Mouse (Mus musculus) kidney, postnatal 0 days (tissue): Measurements from ENCODE around the gene Obscn. TPM values are rescaled to one million over a fixed set of nuclear protein-coding genes. Genes with fewer than 3 reads are reported as not detected.

ENCODE experiments used
- ATAC-seq: fragments of 200-750 bp; cut with Nextera tagmentation; replicated peaks from 2 replicates; pipeline ENCODE4 v1.8.0; 2017; ENCODE audit warnings: low read depth, moderate number of reproducible peaks, moderate TSS enrichment, moderate library complexity; ENCODE audit not compliant: low FRiP score
- DNase-seq: peaks from one replicate; pipeline ENCODE4 v3.0.0-alpha.2; 2016; ENCODE audit warnings: low spot score
- H3K27ac ChIP-seq: fragments of 300-500 bp; sonication (generic); 2 replicates; pipeline ENCODE4 v1.5.1; 2014; ENCODE audit warnings: mild to moderate bottlenecking
- H3K27me3 ChIP-seq: fragments of 300-500 bp; sonication (generic); 2 replicates; pipeline ENCODE4 v1.6.1; 2014; ENCODE audit warnings: low read length, mixed read lengths; ENCODE audit not compliant: insufficient read depth
- H3K36me3 ChIP-seq: fragments of 300-500 bp; sonication (generic); 2 replicates; pipeline ENCODE4 v1.6.1; 2014; ENCODE audit warnings: low read length, mixed read lengths; ENCODE audit not compliant: insufficient read depth
- H3K4me1 ChIP-seq: fragments of 300-500 bp; sonication (generic); replicated peaks from 2 replicates; pipeline ENCODE4 v1.6.1; 2014; ENCODE audit warnings: antibody characterized with exemption, low read length, mixed read lengths; ENCODE audit not compliant: insufficient read depth
- H3K4me2 ChIP-seq: fragments of 300-500 bp; sonication (generic); 2 replicates; pipeline ENCODE4 v1.6.1; 2014; ENCODE audit warnings: mild to moderate bottlenecking, low read length, moderate library complexity, mixed read lengths
- H3K4me3 ChIP-seq: fragments of 300-500 bp; sonication (generic); replicated peaks from 2 replicates; pipeline ENCODE4 v1.5.1; 2014; ENCODE audit warnings: low read depth, low read length
- H3K9ac ChIP-seq: fragments of 300-500 bp; sonication (generic); 2 replicates; pipeline ENCODE4 v1.6.1; 2014; ENCODE audit warnings: low read depth, low read length
- H3K9me3 ChIP-seq: fragments of 300-500 bp; sonication (generic); replicated peaks from 2 replicates; pipeline ENCODE4 v1.6.1; 2016; ENCODE audit warnings: low read length, inconsistent platforms, mixed read lengths
- CTCF ChIP-seq: IDR thresholded peaks from 2 replicates; pipeline ENCODE4 v1.5.1; 2016; ENCODE audit warnings: antibody characterized with exemption, low read depth, mild to moderate bottlenecking, moderate library complexity
- WGBS: fragments of 180-500 bp; shearing (Covaris S2); extraction: QIAGEN DNeasy Blood & Tissue Kit; methylation state at CpG from one replicate; pipeline ENCODE4 v1.1.7; 2014; 5-methylcytosine and 5-hydroxymethylcytosine counted together
- polyA plus RNA-seq: library from polyadenylated mRNA; unstranded; fragments of >200 nt; fragmentation: Nextera tagmentation; extraction: Ambion mirVana; gene quantifications from 2 replicates; pipeline ENCODE4 v1.2.1, GENCODE M21; 2015

The Obscn gene
- polyA plus RNA-seq, 1 experiment from 2014 or later: 0.20 TPM

GRCm38 (mm10) chr11:59174189-59174838 is 38.1 kb upstream of the Obscn start:
- 51% methylated on average over 6 of the region's 6 CpGs for WGBS

GRCm38 (mm10) chr11:59170549-59170948 is 34.3 kb upstream of the Obscn start:
- Histone ChIP-seq H3K4me2 (no peak overlapping the region), H3K9me3 (no peaks in the 10 kb centered on the region), H3K27ac (no peak overlapping the region), H3K27me3 (peaks cover 8% of the 10 kb centered on the region), H3K9ac (no peak overlapping the region), H3K4me1 (no peaks in the 10 kb centered on the region; the same call in 1 of the 2 replicates), H3K4me3 (no peak overlapping the region), H3K36me3 (no peaks in the 10 kb centered on the region)
- no peak for DNase-seq
- no peak for ATAC-seq
- WGBS: 71% methylated on average over 4 of the region's 4 CpGs
- no peak for TF ChIP-seq CTCF

More at GRCm38 (mm10) chr11:59174189-59174838, 38.1 kb upstream of the Obscn start:
- ATAC-seq (no peak), DNase-seq (no peak)
- Histone ChIP-seq H3K36me3 (no peaks in the 10 kb centered on the region), H3K4me3 (no peak overlapping the region), H3K27ac (no peak overlapping the region), H3K4me1 (no peaks in the 10 kb centered on the region; the same call in 1 of the 2 replicates), H3K9ac (no peak overlapping the region), H3K4me2 (no peak overlapping the region), H3K27me3 (peaks cover 45% of the 10 kb centered on the region), H3K9me3 (no peaks in the 10 kb centered on the region)
- no peak for TF ChIP-seq CTCF

- TF ChIP-seq CTCF: no peak
- Histone ChIP-seq H3K27me3 (peaks cover under 1% of the 10 kb centered on the region; the same call in 1 of the 2 replicates), H3K9ac (no peak overlapping the region), H3K4me3 (no peak overlapping the region), H3K4me2 (no peak overlapping the region), H3K9me3 (no peaks in the 10 kb centered on the region), H3K27ac (no peak overlapping the region), H3K36me3 (no peaks in the 10 kb centered on the region), H3K4me1 (no peaks in the 10 kb centered on the region; the same call in 1 of the 2 replicates)
- 26% methylated on average over 3 of the region's 3 CpGs for WGBS
- ATAC-seq (no peak), DNase-seq (no peak)
Observed at GRCm38 (mm10) chr11:59169807-59170206, 33.6 kb upstream of the Obscn start.

GRCm38 (mm10) chr11:59165616-59166241 is 29.5 kb upstream of the Obscn start:
- Histone ChIP-seq H3K4me2 (no peak overlapping the region), H3K9ac (no peak overlapping the region), H3K4me1 (peaks cover 7% of the 10 kb centered on the region), H3K9me3 (no peaks in the 10 kb centered on the region), H3K36me3 (no peaks in the 10 kb centered on the region), H3K27me3 (no peaks in the 10 kb centered on the region), H3K4me3 (no peak overlapping the region), H3K27ac (0 out of 2 replicates have a peak overlapping the region, but pooled peaks have one; percentile 25)
- no peak for ATAC-seq
- DNase-seq: peak; percentile 63
- TF ChIP-seq CTCF: no peak
- WGBS: 36% methylated on average over 2 of the region's 2 CpGs

GRCm38 (mm10) chr11:59164384-59164783 is 28.2 kb upstream of the Obscn start:
- H3K4me1 ChIP-seq: peaks cover 7% of the 10 kb centered on the region
- no peak overlapping the region for H3K9ac ChIP-seq
- no peak for ATAC-seq
- 88% methylated on average over 9 of the region's 9 CpGs for WGBS
- peak overlapping the region; percentile 100 for H3K27ac ChIP-seq
- H3K9me3 ChIP-seq: no peaks in the 10 kb centered on the region
- H3K4me3 ChIP-seq: peak overlapping the region; percentile 72
- H3K27me3 ChIP-seq: no peaks in the 10 kb centered on the region
- H3K36me3 ChIP-seq: no peaks in the 10 kb centered on the region
- DNase-seq: no peak
- TF ChIP-seq CTCF: no peak
- peak overlapping the region; percentile 56 for H3K4me2 ChIP-seq

- TF ChIP-seq CTCF: peak; percentile 39
- no peaks in the 10 kb centered on the region for H3K27me3 ChIP-seq
- no peaks in the 10 kb centered on the region for H3K36me3 ChIP-seq
- ATAC-seq (peak; percentile 97), DNase-seq (peak; percentile 98)
- H3K9ac ChIP-seq: peak within 1 kb of the TSS; percentile 88
- H3K9me3 ChIP-seq: no peaks in the 10 kb centered on the region
- 2% methylated on average over 57 of the region's 68 CpGs for WGBS
- peak within 1 kb of the TSS; percentile 72 for H3K4me3 ChIP-seq
- H3K27ac ChIP-seq: peak within 1 kb of the TSS; percentile 100
- peak within 1 kb of the TSS; percentile 56 for H3K4me2 ChIP-seq
- H3K4me1 ChIP-seq: peaks cover 7% of the 10 kb centered on the region
Observed at GRCm38 (mm10) chr11:59163255-59164236, 27.3 kb upstream of the Obscn start, which contains the start of gene Iba57. Iba57 (minus strand) TSS chr11:59163739.
